Mouse (Mus musculus): ENCODE measurements at regions not wholly inside any gene's neighbourhood (a gene's known extent, or its start where the extent isn't known, plus 50 kb on each side); places are given as distances from the start of the nearest gene placed in this dataset.
A peak's percentile ranks its signal among the peaks of the same experiment; 100 is the strongest.

DNA sequence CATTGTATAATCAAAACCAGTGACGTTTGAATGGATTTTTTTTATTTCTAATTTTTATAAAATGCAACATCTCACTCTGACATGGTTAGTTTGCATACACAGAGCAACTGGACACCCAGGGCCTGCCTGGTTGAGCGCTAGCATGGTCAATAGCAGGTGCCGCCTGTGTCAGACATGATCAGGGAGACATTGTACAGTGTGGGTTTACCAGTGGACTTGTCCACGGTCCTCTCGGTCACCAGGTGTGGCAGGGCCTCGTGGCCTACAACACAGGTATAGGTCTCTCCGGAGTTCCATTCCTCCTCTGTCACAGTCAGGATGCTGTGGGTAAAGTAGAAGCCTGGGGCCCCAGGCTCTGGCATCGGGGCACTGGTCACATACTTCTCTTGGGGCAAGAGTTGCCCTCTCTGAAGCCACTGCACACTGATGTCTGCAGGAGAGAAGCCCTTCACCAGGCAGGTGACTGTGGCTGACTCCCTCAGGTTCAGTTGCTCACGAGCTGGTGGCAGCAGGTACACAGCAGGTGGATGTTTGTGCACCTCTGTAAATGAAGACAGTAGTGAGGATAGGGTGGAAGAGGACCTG is 68.5 kb upstream of the Adam6b start:
- no peak overlapping the region for H3K27ac ChIP-seq (ENCODE audit: insufficient read depth, low read depth, low read length)
- H3K4me3 ChIP-seq (ENCODE audit: insufficient read depth, low read length) = no peak overlapping the region
- TF ChIP-seq CTCF (IDR thresholded peaks at IDR 0.05; ENCODE audit: low read depth, low read length) (no peak), POLR2A (IDR thresholded peaks at IDR 0.05; ENCODE audit: borderline replicate concordance, low read depth, low read length) (no peak)
- peaks cover 23% of the 10 kb centered on the region for H3K4me1 ChIP-seq (ENCODE audit: control insufficient read depth, insufficient read depth, low read length)

- Histone ChIP-seq H3K4me3 (ENCODE audit: insufficient read depth, low read length) (no peak overlapping the region), H3K27ac (ENCODE audit: insufficient read depth, low read depth, low read length) (no peak overlapping the region), H3K4me1 (ENCODE audit: control insufficient read depth, insufficient read depth, low read length) (peaks cover 29% of the 10 kb centered on the region)
- TF ChIP-seq POLR2A (IDR thresholded peaks at IDR 0.05; ENCODE audit: borderline replicate concordance, low read depth, low read length) (no peak), CTCF (IDR thresholded peaks at IDR 0.05; ENCODE audit: low read depth, low read length) (no peak)
Observed at GRCm38 (mm10) chr12:113421716-113422595, 67.4 kb upstream of the Adam6b start.

GRCm38 (mm10) chr12:113422736-113423254 is 66.5 kb upstream of the Adam6b start:
- H3K27ac ChIP-seq (ENCODE audit: insufficient read depth, low read depth, low read length) = no peak overlapping the region
- no peak overlapping the region for H3K4me3 ChIP-seq (ENCODE audit: insufficient read depth, low read length)
- TF ChIP-seq CTCF (IDR thresholded peaks at IDR 0.05; ENCODE audit: low read depth, low read length) (no peak), POLR2A (IDR thresholded peaks at IDR 0.05; ENCODE audit: borderline replicate concordance, low read depth, low read length) (no peak)
- H3K4me1 ChIP-seq (ENCODE audit: control insufficient read depth, insufficient read depth, low read length) = peaks cover 30% of the 10 kb centered on the region

DNA sequence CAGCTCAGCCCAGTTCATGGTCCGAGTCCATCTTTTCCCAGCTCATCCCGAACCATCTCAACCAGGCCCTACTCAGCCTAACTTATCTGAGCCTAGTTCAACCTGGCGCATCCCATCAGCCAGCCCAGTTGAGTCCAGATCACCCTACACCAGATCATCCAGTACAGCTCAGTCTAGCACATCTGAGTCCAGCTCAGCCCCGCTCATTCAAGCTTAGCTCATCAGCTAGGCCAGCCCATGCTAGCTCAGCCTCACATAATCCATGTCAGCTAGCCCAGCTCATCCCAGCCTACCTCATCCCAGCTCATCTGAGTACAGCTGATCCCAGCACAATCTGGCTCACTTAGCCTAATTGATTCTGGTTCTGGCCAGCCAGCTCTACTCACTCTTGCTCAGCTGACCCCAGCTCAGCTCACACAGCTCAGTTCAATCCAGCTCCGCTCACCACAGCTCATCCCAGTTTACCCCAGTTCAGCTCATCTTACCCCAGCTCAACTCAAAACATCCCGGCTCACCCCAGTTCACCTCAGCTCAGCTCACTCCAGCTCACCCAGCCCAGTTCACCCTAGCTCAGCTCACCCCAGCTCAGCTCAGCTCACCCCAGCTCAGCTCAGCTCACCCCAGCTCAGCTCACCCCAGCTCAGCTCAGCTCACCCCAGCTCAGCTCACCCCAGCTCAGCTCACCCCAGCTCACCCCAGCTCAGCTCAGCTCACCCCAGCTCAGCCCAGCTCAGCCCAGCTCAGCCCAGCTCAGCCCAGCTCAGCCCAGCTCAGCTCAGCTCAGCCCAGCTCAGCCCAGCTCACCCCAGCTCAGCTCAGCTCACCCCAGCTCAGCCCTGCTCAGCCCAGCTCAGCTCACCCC is 65.3 kb upstream of the Adam6b start:
- Histone ChIP-seq H3K4me3 (ENCODE audit: insufficient read depth, low read length) (peak overlapping the region; percentile 72), H3K4me1 (ENCODE audit: control insufficient read depth, insufficient read depth, low read length) (peaks cover 42% of the 10 kb centered on the region), H3K27ac (ENCODE audit: insufficient read depth, low read depth, low read length) (peak overlapping the region; percentile 94)
- TF ChIP-seq CTCF (IDR thresholded peaks at IDR 0.05; ENCODE audit: low read depth, low read length) (no peak), POLR2A (IDR thresholded peaks at IDR 0.05; ENCODE audit: borderline replicate concordance, low read depth, low read length) (no peak)

DNA sequence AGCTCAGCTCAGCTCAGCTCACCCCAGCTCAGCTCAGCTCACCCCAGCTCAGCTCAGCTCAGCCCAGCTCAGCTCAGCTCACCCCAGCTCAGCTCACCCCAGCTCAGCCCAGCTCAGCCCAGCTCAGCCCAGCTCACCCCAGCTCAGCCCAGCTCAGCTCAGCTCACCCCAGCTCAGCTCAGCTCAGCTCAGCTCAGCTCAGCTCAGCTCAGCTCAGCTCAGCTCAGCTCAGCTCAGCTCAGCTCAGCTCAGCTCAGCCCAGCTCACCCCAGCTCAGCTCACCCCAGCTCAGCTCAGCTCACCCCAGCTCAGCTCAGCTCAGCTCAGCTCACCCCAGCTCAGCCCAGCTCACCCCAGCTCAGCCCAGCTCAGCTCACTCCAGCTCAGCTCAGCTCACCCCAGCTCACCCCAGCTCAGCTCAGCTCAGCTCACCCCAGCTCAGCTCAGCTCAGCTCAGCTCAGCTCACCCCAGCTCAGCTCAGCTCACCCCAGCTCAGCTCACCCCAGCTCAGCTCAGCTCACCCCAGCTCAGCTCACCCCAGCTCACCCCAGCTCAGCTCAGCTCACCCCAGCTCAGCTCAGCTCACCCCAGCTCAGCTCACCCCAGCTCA is 64.6 kb upstream of the Adam6b start:
- peak overlapping the region; percentile 94 for H3K27ac ChIP-seq (ENCODE audit: insufficient read depth, low read depth, low read length)

GRCm38 (mm10) chr12:113425209-113426070 is 63.9 kb upstream of the Adam6b start:
- peaks cover 54% of the 10 kb centered on the region for H3K4me1 ChIP-seq (ENCODE audit: control insufficient read depth, insufficient read depth, low read length)
- TF ChIP-seq CTCF (IDR thresholded peaks at IDR 0.05; ENCODE audit: low read depth, low read length) (no peak), POLR2A (IDR thresholded peaks at IDR 0.05; ENCODE audit: borderline replicate concordance, low read depth, low read length) (no peak)
- H3K4me3 ChIP-seq (ENCODE audit: insufficient read depth, low read length) = peak overlapping the region; percentile 72
- H3K27ac ChIP-seq (ENCODE audit: insufficient read depth, low read depth, low read length) = peak overlapping the region; percentile 94

More for the DNA sequence above, 64.6 kb upstream of the Adam6b start:
- Histone ChIP-seq H3K4me3 (ENCODE audit: insufficient read depth, low read length) (peak overlapping the region; percentile 72), H3K4me1 (ENCODE audit: control insufficient read depth, insufficient read depth, low read length) (peaks cover 47% of the 10 kb centered on the region)

- TF ChIP-seq CTCF (IDR thresholded peaks at IDR 0.05; ENCODE audit: low read depth, low read length) (no peak), POLR2A (IDR thresholded peaks at IDR 0.05; ENCODE audit: borderline replicate concordance, low read depth, low read length) (no peak)
- H3K4me3 ChIP-seq (ENCODE audit: insufficient read depth, low read length) = peak overlapping the region; percentile 48
- H3K4me1 ChIP-seq (ENCODE audit: control insufficient read depth, insufficient read depth, low read length) = peaks cover 65% of the 10 kb centered on the region
- peak overlapping the region; percentile 81 for H3K27ac ChIP-seq (ENCODE audit: insufficient read depth, low read depth, low read length)
Observed at GRCm38 (mm10) chr12:113426636-113427035, 62.7 kb upstream of the Adam6b start.

GRCm38 (mm10) chr12:113427339-113427738 is 62.0 kb upstream of the Adam6b start:
- Histone ChIP-seq H3K4me3 (ENCODE audit: insufficient read depth, low read length) (no peak overlapping the region), H3K27ac (ENCODE audit: insufficient read depth, low read depth, low read length) (no peak overlapping the region), H3K4me1 (ENCODE audit: control insufficient read depth, insufficient read depth, low read length) (peaks cover 64% of the 10 kb centered on the region)
- TF ChIP-seq CTCF (IDR thresholded peaks at IDR 0.05; ENCODE audit: low read depth, low read length) = no peak
- TF ChIP-seq POLR2A (IDR thresholded peaks at IDR 0.05; ENCODE audit: borderline replicate concordance, low read depth, low read length) = no peak

Measured in bone marrow macrophage, adult 2 months (primary cell).